Mouse (Mus musculus) liver, postnatal 0 days (tissue): ENCODE data around the gene Cd200r1.

Experiments
- CTCF ChIP-seq: sonication (generic); IDR thresholded peaks from 2 replicates; pipeline ENCODE4 v1.5.1; 2016; ENCODE audit warnings: antibody characterized with exemption, low read depth
- EP300 ChIP-seq: IDR thresholded peaks from 2 replicates; pipeline ENCODE4 v1.6.1; 2016; ENCODE audit warnings: antibody characterized with exemption, low read depth, mild to moderate bottlenecking

- TF ChIP-seq CTCF: no peak
- no peak for TF ChIP-seq EP300
These were observed 48.3 kb upstream of the Cd200r1 start for GRCm38 (mm10) chr16:44717141-44717634.
